Mouse (Mus musculus): ENCODE measurements around the gene Myo3b. TPM values are rescaled to one million over a fixed set of nuclear protein-coding genes. Genes with fewer than 3 reads are reported as not detected.

Gene Myo3b
- polyA plus RNA-seq, 1 experiment from 2014 or later, result 0.25 TPM

DNA sequence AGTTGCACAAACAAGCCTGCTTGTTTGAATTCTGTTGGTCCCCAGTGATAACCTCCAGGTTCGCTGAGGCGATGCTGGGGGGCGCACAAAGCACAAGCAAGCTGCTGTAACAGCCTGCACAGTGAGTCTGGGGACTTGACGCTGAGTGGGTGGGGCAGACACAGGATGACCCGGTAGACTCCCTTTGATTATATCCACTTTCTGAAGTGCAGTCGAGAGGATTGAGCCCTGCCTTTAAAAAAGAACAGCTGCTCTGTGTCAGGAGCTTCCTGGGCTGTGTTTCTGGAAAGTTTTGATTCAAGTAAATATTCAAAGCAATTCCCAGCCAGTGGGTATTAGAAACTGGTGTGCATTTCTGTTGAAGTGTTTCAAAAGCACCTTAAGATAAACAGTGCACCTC, 341.0 kb downstream of the Myo3b start:
- TF ChIP-seq CTCF (IDR thresholded peaks at IDR 0.05) (no peak), EP300 (IDR thresholded peaks at IDR 0.05) (no peak)
- 6% methylated on average over 6 of the region's 6 CpGs for WGBS
- no peaks in the 10 kb centered on the region for H3K36me3 ChIP-seq (ENCODE audit: insufficient read depth, low read length)
- ATAC-seq (no peak), DNase-seq (ENCODE audit: low spot score) (peak; percentile 21)
- no peaks in the 10 kb centered on the region for H3K4me1 ChIP-seq (ENCODE audit: insufficient read depth, low read depth, low read length)
- no peak overlapping the region for H3K4me3 ChIP-seq (ENCODE audit: low read depth, low read length)
- no peak overlapping the region for H3K27ac ChIP-seq (ENCODE audit: low read length)
- no peaks in the 10 kb centered on the region for H3K27me3 ChIP-seq (replicated peaks; ENCODE audit: insufficient read depth, low read length)
- H3K9ac ChIP-seq (replicated peaks; ENCODE audit: low read depth), result no peak overlapping the region
- H3K9me3 ChIP-seq (ENCODE audit: low read length), result no peaks in the 10 kb centered on the region
- no peak overlapping the region for H3K4me2 ChIP-seq (replicated peaks; ENCODE audit: low read depth, low read length)

DNA sequence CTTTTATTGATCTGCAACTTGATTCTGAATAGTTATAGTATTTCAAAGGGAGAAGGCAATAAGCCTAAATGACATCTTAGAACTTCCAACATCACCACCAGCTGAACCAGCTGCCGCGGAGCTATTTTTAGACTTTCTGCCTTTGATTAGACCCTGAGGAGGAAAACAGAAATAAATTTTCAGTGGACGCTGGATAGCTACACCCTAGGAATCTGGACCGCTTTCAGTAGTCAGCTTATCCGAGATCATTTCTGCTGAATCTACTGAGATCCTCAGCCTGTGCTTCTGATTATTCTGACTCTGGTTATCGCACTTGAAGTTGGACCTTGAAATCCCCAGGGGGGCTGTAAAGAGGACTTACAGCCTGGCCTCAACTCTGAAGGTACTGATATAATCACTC, 349.7 kb downstream of the Myo3b start:
- no peak overlapping the region for H3K9ac ChIP-seq (replicated peaks; ENCODE audit: low read depth)
- H3K36me3 ChIP-seq (ENCODE audit: insufficient read depth, low read length), result no peaks in the 10 kb centered on the region
- H3K4me2 ChIP-seq (replicated peaks; ENCODE audit: low read depth, low read length), result no peak overlapping the region
- no peak for DNase-seq (ENCODE audit: low spot score)
- no peak overlapping the region for H3K27ac ChIP-seq (ENCODE audit: low read length)
- no peak overlapping the region for H3K4me3 ChIP-seq (ENCODE audit: low read depth, low read length)
- ATAC-seq, result no peak
- WGBS, result 46% methylated on average over 6 of the region's 6 CpGs
- TF ChIP-seq CTCF (IDR thresholded peaks at IDR 0.05), result no peak
- no peak for TF ChIP-seq EP300 (IDR thresholded peaks at IDR 0.05)
- H3K27me3 ChIP-seq (replicated peaks; ENCODE audit: insufficient read depth, low read length), result no peaks in the 10 kb centered on the region
- no peaks in the 10 kb centered on the region for H3K4me1 ChIP-seq (ENCODE audit: insufficient read depth, low read depth, low read length)
- no peaks in the 10 kb centered on the region for H3K9me3 ChIP-seq (ENCODE audit: low read length)

DNA sequence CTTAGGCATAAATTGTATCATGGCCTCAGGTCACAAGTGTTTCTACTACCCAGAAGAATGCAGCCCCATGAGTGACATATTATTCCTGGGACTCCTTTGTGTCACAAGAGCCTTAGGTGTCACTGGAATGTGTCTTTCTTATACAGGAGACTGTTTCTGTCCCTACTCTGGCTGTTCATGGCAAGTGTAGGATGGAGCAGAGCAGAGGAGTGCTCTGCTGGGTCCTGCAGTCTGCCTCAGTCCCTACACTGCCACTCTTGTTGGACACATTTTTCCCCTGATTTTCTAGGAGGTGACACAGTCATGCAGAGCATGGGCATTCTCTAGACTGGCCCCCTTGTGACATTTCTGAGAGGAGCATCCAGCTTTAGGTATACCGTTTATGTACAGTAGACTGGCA, 350.2 kb downstream of the Myo3b start:
- Histone ChIP-seq H3K4me3 (ENCODE audit: low read depth, low read length) (no peak overlapping the region), H3K4me1 (ENCODE audit: insufficient read depth, low read depth, low read length) (no peaks in the 10 kb centered on the region), H3K27me3 (replicated peaks; ENCODE audit: insufficient read depth, low read length) (no peaks in the 10 kb centered on the region), H3K9me3 (ENCODE audit: low read length) (no peaks in the 10 kb centered on the region), H3K4me2 (replicated peaks; ENCODE audit: low read depth, low read length) (no peak overlapping the region), H3K36me3 (ENCODE audit: insufficient read depth, low read length) (no peaks in the 10 kb centered on the region), H3K9ac (replicated peaks; ENCODE audit: low read depth) (no peak overlapping the region), H3K27ac (ENCODE audit: low read length) (no peak overlapping the region)
- TF ChIP-seq CTCF (IDR thresholded peaks at IDR 0.05) (no peak), EP300 (IDR thresholded peaks at IDR 0.05) (no peak)
- no peak for DNase-seq (ENCODE audit: low spot score)
- 85% methylated on average over 1 of the region's 1 CpGs for WGBS
- no peak for ATAC-seq

DNA sequence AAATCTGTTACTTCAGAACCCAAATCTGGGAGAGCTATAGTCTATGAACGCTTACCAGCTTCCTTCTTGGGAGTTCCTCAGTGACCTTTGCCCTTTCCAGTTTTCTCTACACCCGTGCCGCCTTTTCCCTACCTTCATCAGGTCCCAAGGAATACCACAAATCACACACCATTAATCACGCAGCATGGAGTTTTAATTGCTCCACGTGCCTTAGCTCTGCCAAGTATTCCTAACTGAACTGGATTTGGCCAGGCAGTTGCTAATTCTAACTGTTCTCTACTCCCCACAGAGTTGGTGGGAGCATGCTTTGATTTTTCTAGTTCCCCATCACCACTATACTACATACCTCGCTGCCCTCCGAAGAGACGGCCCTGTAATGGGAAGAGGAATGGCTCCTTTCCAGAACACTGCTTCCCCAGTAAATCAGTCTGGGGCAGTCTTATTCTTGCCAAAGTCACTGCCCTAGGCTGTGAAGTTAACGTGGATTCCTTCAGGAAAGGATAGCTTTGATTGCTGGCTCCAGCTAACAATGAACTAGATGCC, 358.9 kb downstream of the Myo3b start:
- ATAC-seq, result no peak
- H3K4me2 ChIP-seq (replicated peaks; ENCODE audit: low read depth, low read length), result no peak overlapping the region
- no peak overlapping the region for H3K9ac ChIP-seq (replicated peaks; ENCODE audit: low read depth)
- DNase-seq (ENCODE audit: low spot score), result no peak
- no peak overlapping the region for H3K4me3 ChIP-seq (ENCODE audit: low read depth, low read length)
- no peaks in the 10 kb centered on the region for H3K27me3 ChIP-seq (replicated peaks; ENCODE audit: insufficient read depth, low read length)
- 63% methylated on average over 9 of the region's 9 CpGs for WGBS
- H3K36me3 ChIP-seq (ENCODE audit: insufficient read depth, low read length), result no peaks in the 10 kb centered on the region
- H3K4me1 ChIP-seq (ENCODE audit: insufficient read depth, low read depth, low read length), result no peaks in the 10 kb centered on the region
- TF ChIP-seq CTCF (IDR thresholded peaks at IDR 0.05) (no peak), EP300 (IDR thresholded peaks at IDR 0.05) (no peak)
- H3K9me3 ChIP-seq (ENCODE audit: low read length), result no peaks in the 10 kb centered on the region
- H3K27ac ChIP-seq (ENCODE audit: low read length), result no peak overlapping the region

DNA sequence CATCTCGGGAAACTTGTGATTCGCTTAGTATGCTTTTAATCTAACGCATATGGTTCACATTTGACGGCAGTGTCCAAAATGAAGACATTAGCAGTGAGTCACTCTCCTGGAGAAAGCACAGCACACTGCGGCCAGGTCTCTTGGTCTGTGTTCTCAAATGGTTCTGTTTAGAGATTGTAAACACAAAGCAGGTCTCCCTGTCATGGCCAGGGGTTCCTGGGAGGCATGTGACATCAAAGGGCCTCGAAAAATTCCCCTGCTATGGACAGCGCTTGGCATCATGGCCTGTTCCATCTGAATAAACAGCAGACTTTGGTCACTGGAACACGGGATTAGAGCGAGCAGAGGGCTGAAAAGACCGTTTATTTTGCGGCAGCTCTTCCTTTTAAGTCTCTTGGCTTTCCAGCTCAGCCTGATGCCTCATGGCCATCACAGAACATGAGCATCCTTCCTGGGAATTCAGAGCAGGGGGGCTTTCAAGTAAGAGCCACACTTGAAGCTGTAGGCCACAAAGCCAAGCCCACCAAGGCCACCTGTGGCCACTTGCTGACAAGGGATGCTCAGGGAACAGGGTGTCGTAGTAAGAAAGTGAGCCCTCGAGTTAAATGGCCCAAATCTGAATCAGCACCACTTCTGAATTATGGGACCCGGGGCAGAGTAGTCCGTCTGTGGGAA, 360.7 kb downstream of the Myo3b start:
- no peaks in the 10 kb centered on the region for H3K9me3 ChIP-seq (ENCODE audit: low read length)
- ATAC-seq (no peak), DNase-seq (ENCODE audit: low spot score) (no peak)
- H3K27ac ChIP-seq (ENCODE audit: low read length), result no peak overlapping the region
- no peaks in the 10 kb centered on the region for H3K27me3 ChIP-seq (replicated peaks; ENCODE audit: insufficient read depth, low read length)
- no peaks in the 10 kb centered on the region for H3K4me1 ChIP-seq (ENCODE audit: insufficient read depth, low read depth, low read length)
- no peak overlapping the region for H3K4me3 ChIP-seq (ENCODE audit: low read depth, low read length)
- H3K9ac ChIP-seq (replicated peaks; ENCODE audit: low read depth), result no peak overlapping the region
- 80% methylated on average over 15 of the region's 15 CpGs for WGBS
- TF ChIP-seq CTCF (IDR thresholded peaks at IDR 0.05), result no peak
- TF ChIP-seq EP300 (IDR thresholded peaks at IDR 0.05), result no peak
- H3K4me2 ChIP-seq (replicated peaks; ENCODE audit: low read depth, low read length), result no peak overlapping the region
- no peaks in the 10 kb centered on the region for H3K36me3 ChIP-seq (ENCODE audit: insufficient read depth, low read length)

DNA sequence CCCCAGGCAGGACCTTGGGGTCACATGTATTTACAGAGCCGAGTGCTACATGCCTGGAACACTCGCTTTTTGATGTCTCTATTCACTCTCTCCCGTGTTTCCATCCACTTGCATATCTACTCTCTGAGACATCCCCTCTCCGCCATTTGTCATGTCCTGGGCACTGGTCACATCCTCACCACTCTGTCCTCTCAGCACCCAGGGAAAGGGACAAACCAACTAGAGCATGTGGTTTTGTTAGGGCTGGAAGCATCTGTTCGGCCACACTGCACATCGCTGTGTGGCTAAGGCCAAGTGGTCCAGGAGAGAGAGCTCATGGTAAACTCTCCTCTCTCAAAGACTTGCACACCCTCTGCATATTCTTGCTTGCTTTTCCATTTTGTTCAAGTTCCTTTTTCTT, 361.4 kb downstream of the Myo3b start:
- WGBS, result 62% methylated on average over 6 of the region's 6 CpGs
- no peaks in the 10 kb centered on the region for H3K36me3 ChIP-seq (ENCODE audit: insufficient read depth, low read length)
- H3K4me3 ChIP-seq (ENCODE audit: low read depth, low read length), result no peak overlapping the region
- no peak overlapping the region for H3K9ac ChIP-seq (replicated peaks; ENCODE audit: low read depth)
- no peaks in the 10 kb centered on the region for H3K4me1 ChIP-seq (ENCODE audit: insufficient read depth, low read depth, low read length)
- H3K27ac ChIP-seq (ENCODE audit: low read length), result no peak overlapping the region
- no peak overlapping the region for H3K4me2 ChIP-seq (replicated peaks; ENCODE audit: low read depth, low read length)
- no peak for TF ChIP-seq EP300 (IDR thresholded peaks at IDR 0.05)
- no peak for TF ChIP-seq CTCF (IDR thresholded peaks at IDR 0.05)
- DNase-seq (ENCODE audit: low spot score) (no peak), ATAC-seq (no peak)
- no peaks in the 10 kb centered on the region for H3K27me3 ChIP-seq (replicated peaks; ENCODE audit: insufficient read depth, low read length)
- H3K9me3 ChIP-seq (ENCODE audit: low read length), result no peaks in the 10 kb centered on the region

All from lung, postnatal 0 days (tissue).